Mouse (Mus musculus) stomach, postnatal 0 days (tissue): ENCODE measurements at regions not wholly inside any gene's neighbourhood (a gene's known extent, or its start where the extent isn't known, plus 50 kb on each side); places are given as distances from the start of the nearest gene placed in this dataset.

Source experiments
- CTCF ChIP-seq: IDR thresholded peaks from 2 replicates; pipeline ENCODE4 v1.5.1; 2016; ENCODE audit warnings: antibody characterized with exemption, low read depth, mild to moderate bottlenecking, moderate library complexity
- EP300 ChIP-seq: optimal IDR thresholded peaks from 2 replicates; pipeline ENCODE3; 2016; ENCODE audit warnings: antibody characterized with exemption

DNA sequence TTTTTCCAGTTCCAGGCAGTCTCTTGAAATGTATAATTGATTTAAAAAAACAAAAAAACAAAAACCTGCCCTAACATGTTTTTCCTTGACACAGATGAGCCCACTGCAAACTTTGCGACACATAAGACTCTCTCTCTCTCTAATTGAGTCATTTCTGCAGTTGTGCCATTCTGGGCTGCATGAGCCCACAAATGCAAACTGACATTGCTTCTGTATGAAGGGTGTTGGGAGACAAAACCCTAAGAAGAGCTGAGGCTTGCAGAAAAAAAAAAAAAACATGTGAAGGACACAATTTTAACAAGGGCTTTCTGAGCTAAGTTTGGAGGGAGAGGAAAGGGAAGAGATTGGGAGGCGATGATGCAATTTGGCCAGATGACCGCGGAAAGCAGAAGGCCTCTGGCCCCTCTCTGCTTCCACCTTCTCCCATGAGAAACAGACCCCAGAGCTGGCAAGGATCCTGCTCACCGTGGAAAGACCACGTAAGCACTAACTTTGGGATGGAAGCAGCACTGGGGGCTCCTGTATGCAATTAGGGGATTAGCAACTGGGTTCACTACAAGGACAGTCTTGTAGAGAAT is 125.6 kb downstream of the Maf start:
- TF ChIP-seq EP300 (no peak), CTCF (no peak)
